Mouse (Mus musculus) heart, adult 2 months (tissue): ENCODE measurements around the gene Grtp1. TPM values are rescaled to one million over a fixed set of nuclear protein-coding genes. Genes with fewer than 3 reads are reported as not detected.

Experiments
- DNase-seq, 2 experiments: peaks; one replicate each; pipeline ENCODE4 v3.0.0; 2021
- H3K27ac ChIP-seq: fragments of 200-600 bp; 2 replicates; pipeline ENCODE4 v1.8.1; 2022
- H3K27me3 ChIP-seq: fragments of 200-500 bp; 2 replicates; pipeline ENCODE4 v1.6.1; 2012; ENCODE audit warnings: mild to moderate bottlenecking, low read length, inconsistent platforms, mixed read lengths; ENCODE audit not compliant: control insufficient read depth, insufficient read depth
- H3K36me3 ChIP-seq: fragments of 200-500 bp; 2 replicates; pipeline ENCODE4 v1.6.1; 2012; ENCODE audit warnings: low read length, inconsistent platforms; ENCODE audit not compliant: control insufficient read depth, insufficient read depth
- H3K4me1 ChIP-seq: fragments of 200-500 bp; 2 replicates; pipeline ENCODE4 v1.6.1; 2011; ENCODE audit warnings: low read length; ENCODE audit not compliant: control insufficient read depth, insufficient read depth
- H3K4me3 ChIP-seq: fragments of 200-600 bp; 2 replicates; pipeline ENCODE4 v1.8.1; 2022
- H3K79me2 ChIP-seq: fragments of 200-500 bp; replicated peaks from 2 replicates; pipeline ENCODE4 v1.6.1; 2012; ENCODE audit warnings: mild to moderate bottlenecking, inconsistent platforms, low read length, moderate library complexity, mixed read lengths; ENCODE audit not compliant: control insufficient read depth, insufficient read depth
- H3K9ac ChIP-seq: fragments of 200-500 bp; 2 replicates; pipeline ENCODE4 v1.6.1; 2012; ENCODE audit warnings: low read depth, mild to moderate bottlenecking, control low read depth, inconsistent platforms, low read length, mixed read lengths
- CTCF ChIP-seq: fragments of 200-600 bp; IDR thresholded peaks from 2 replicates; pipeline ENCODE4 v1.8.1; 2022; ENCODE audit warnings: antibody characterized with exemption, mild to moderate bottlenecking, moderate library complexity
- EP300 ChIP-seq: fragments of 200-500 bp; IDR thresholded peaks from 2 replicates; pipeline ENCODE4 v1.6.1; 2011; ENCODE audit warnings: low read depth, low read length, control low read depth; ENCODE audit not compliant: insufficient read depth
- POLR2A ChIP-seq: fragments of 200-500 bp; IDR thresholded peaks from 2 replicates; pipeline ENCODE4 v1.6.1; 2011; ENCODE audit warnings: mild to moderate bottlenecking, low read depth, low read length, control low read depth; ENCODE audit not compliant: insufficient read depth
- WGBS: fragments of 180-500 bp; shearing (Covaris S2); methylation state at CpG from one replicate; pipeline ENCODE4 v1.1.7; 2018; 5-methylcytosine and 5-hydroxymethylcytosine counted together
- intact Hi-C: fragments of 180-260 bp; cut with DNase I; formaldehyde crosslinking; loops from one replicate; pipeline ENCODE4 v1.15.1; 2025
- long read RNA-seq: library from polyadenylated mRNA; stranded (forward); transcript quantifications from one replicate; pipeline ENCODE4 v2.0.0, GENCODE M21; 2021
- polyA plus RNA-seq: library from polyadenylated mRNA; depleted of rRNA; stranded (reverse); fragments of >200 nt; gene quantifications from 2 replicates; pipeline ENCODE4 v1.2.3, GENCODE M21; 2012; rRNA removed
- total RNA-seq, 2 experiments: library from RNA; stranded (reverse); gene quantifications; 2 replicates each; pipeline ENCODE4 v1.2.3; 2021

The Grtp1 gene
- 1 to 10 TPM; 3.9 to 5.1 TPM for total RNA-seq
- 3.8 and 5.6 TPM in 2 replicates for polyA plus RNA-seq
- long read RNA-seq, partial matches to known transcripts: 0 of 2 reads
- long read RNA-seq, other reads (novel, unspliced or antisense): 0 of 2 reads

DNA sequence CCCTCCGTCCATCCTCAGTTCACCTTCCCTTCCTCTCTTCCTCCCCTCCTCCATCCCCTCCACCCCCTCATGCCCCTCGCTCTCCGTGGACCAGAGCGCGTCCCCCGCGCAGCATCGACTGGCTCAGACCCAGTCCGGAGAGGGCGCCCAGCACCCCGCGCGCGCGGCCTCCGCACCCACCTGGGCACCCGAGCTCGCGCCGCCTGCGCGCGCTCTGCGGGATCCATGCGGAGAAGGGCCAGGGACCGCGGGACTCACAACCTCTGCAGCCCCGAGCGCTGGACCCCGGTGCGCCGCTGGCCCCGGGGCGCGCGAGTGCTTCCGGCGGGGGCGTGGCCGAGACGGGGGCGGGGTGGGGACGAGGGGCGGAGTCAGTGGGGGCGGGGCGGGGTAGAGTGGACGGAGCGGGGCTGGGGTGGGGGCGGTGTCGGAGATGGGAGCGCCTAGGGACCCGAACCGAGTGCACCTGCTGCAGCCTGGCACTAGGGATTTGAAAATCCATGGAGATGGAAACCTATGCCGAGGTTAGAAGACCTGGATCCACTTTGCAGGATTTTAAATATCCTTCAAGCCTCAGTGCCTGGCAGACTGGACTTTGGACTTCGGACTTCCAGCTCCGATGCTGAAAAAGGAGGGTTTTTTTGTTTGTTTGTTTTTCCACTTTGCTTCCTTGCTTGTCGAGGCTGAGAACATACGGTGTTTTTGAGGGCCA lies at the start of gene Grtp1:
TSS of gene Grtp1 (minus strand) at position 320 of the 712 bp plus-strand sequence.
- WGBS: 2% methylated on average over 58 of the region's 58 CpGs
- Histone ChIP-seq H3K79me2 (no peaks in the 10 kb centered on the region), H3K36me3 (no peaks in the 10 kb centered on the region), H3K4me3 (peak within 1 kb of the TSS; percentile 60), H3K27me3 (peaks cover 2% of the 10 kb centered on the region), H3K27ac (no peak within 1 kb of the TSS), H3K9ac (peak within 1 kb of the TSS; percentile 52), H3K4me1 (no peaks in the 10 kb centered on the region)
- intact Hi-C loops: loop anchor here (10.0 kb wide), 1 partner anchor 46 kb away; the partner anchor contains the start of gene Lamp1
- DNase-seq: peak; percentile 52 to 64
- TF ChIP-seq POLR2A (no peak), CTCF (no peak), EP300 (no peak)

DNA sequence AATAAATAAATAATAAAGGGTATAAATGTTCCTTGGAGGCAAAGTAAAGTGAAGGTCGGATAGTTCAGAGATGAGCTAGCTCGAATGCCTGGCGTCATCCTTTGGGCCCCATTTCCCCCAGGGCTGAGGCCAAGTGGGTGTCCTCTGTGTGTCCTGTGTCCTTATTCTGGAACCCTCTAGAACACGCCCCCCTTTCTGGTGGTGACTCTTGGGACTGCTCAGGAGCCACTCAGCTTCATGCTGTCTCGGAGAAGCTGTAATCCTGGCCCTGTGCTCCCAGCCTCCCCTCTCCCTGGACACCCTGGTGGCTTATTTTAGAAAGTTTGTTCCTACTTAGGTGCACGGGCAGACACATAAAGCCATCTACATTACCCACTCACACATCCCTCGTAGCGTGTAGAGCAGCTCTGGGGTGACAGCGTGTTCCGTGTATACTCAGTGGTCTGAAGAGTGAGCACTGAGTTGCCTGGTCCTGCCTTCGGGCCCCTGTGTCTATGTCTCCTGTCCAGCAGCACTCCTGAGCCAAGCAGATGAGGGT lies 44.0 kb upstream of the Grtp1 start:
- no peaks in the 10 kb centered on the region for H3K27me3 ChIP-seq
- peak overlapping the region; percentile 20; the same call in 1 of the 2 replicates for H3K9ac ChIP-seq
- no peak overlapping the region for H3K4me3 ChIP-seq
- intact Hi-C loops: no loop called here
- peaks cover 7% of the 10 kb centered on the region; the same call in 1 of the 2 replicates for H3K4me1 ChIP-seq
- H3K79me2 ChIP-seq: no peaks in the 10 kb centered on the region
- H3K27ac ChIP-seq: peak overlapping the region; percentile 80
- peak in 1 of 2 experiments; percentile 54 for DNase-seq
- 59% methylated on average over 11 of the region's 11 CpGs for WGBS
- 0 out of 2 replicates have a peak, but pooled peaks cover 3% of the 10 kb centered on the region for H3K36me3 ChIP-seq
- TF ChIP-seq CTCF: peak; percentile 29; the same call in 1 of the 2 replicates
- no peak; the same call in 1 of the 2 replicates for TF ChIP-seq EP300

- Histone ChIP-seq H3K79me2 (no peaks in the 10 kb centered on the region), H3K4me3 (no peak overlapping the region), H3K27me3 (no peaks in the 10 kb centered on the region), H3K4me1 (peaks cover 7% of the 10 kb centered on the region; the same call in 1 of the 2 replicates), H3K36me3 (0 out of 2 replicates have a peak, but pooled peaks cover 3% of the 10 kb centered on the region), H3K27ac (peak overlapping the region; percentile 80), H3K9ac (0 out of 2 replicates have a peak overlapping the region, but pooled peaks have one; percentile 38)
- intact Hi-C loops: no loop called here
- WGBS: 51% methylated on average over 10 of the region's 10 CpGs
- DNase-seq: peak in 1 of 2 experiments; percentile 23
- TF ChIP-seq EP300 (peak; percentile 61; the same call in 1 of the 2 replicates), POLR2A (no peak), CTCF (no peak)
These were observed 42.8 kb upstream of the Grtp1 start for GRCm38 (mm10) chr8:13242985-13243870.

DNA sequence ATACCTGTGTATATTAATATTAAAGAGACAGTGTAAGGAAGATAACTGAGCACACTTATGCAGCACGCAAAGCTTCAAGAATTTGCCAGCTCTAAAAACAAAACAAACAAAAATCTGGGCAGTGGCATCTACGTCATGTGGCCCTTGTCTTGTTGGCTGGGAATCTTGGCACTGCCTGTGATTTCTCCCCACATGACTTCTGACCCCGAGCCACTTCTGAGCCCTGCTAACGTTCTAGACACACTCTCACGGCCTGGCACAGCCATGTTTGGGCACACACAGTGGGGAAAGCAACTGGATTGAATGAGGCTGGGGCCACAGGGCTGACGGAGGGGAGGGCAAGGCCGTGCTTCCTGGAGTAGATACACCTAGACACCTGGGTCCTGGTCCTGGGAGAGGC lies 40.3 kb upstream of the Grtp1 start:
- Histone ChIP-seq H3K4me1 (peaks cover 7% of the 10 kb centered on the region; the same call in 1 of the 2 replicates), H3K36me3 (0 out of 2 replicates have a peak, but pooled peaks cover 3% of the 10 kb centered on the region), H3K27me3 (no peaks in the 10 kb centered on the region), H3K79me2 (no peaks in the 10 kb centered on the region), H3K4me3 (no peak overlapping the region), H3K9ac (no peak overlapping the region), H3K27ac (peak overlapping the region; percentile 80)
- 49% methylated on average over 7 of the region's 7 CpGs for WGBS
- intact Hi-C loops: no loop called here
- peak; percentile 51 to 74 for DNase-seq
- TF ChIP-seq EP300 (peak; percentile 91), POLR2A (no peak), CTCF (no peak)

- H3K9ac ChIP-seq: no peak overlapping the region
- no peaks in the 10 kb centered on the region for H3K27me3 ChIP-seq
- peaks cover 7% of the 10 kb centered on the region; the same call in 1 of the 2 replicates for H3K4me1 ChIP-seq
- intact Hi-C loops: no loop called here
- 88% methylated on average over 9 of the region's 9 CpGs for WGBS
- TF ChIP-seq EP300 (no peak), POLR2A (no peak), CTCF (no peak)
- 0 out of 2 replicates have a peak, but pooled peaks cover 3% of the 10 kb centered on the region for H3K36me3 ChIP-seq
- H3K27ac ChIP-seq: peak overlapping the region; percentile 63
- no peak for DNase-seq
- no peaks in the 10 kb centered on the region for H3K79me2 ChIP-seq
- no peak overlapping the region for H3K4me3 ChIP-seq
These were observed 39.6 kb upstream of the Grtp1 start for GRCm38 (mm10) chr8:13240055-13240454.
